Mouse (Mus musculus) c-Kit-positive CD71-positive TER-119-negative erythroid progenitor cells, embryonic 14.5 days (primary cell): ENCODE data around the gene Tcaf2.

Source experiments
- DNase-seq: peaks from one replicate; pipeline ENCODE4 v3.0.0-alpha.2; 2013; ENCODE audit warnings: low read depth

Gene Tcaf2

GRCm38 (mm10) chr6:42644912-42645549 is at the start of gene Tcaf2:
Gene Tcaf2 (minus strand): TSS chr6:42645254.
- peak; percentile 60 for DNase-seq

GRCm38 (mm10) chr6:42692517-42693190 is 47.6 kb upstream of the Tcaf2 start:
- DNase-seq, result no peak

- DNase-seq, result no peak
These were observed 47.1 kb upstream of the Tcaf2 start for GRCm38 (mm10) chr6:42692154-42692516.

GRCm38 (mm10) chr6:42689761-42690160 is 44.7 kb upstream of the Tcaf2 start:
- DNase-seq, result no peak

- DNase-seq, result no peak
These were observed 42.9 kb upstream of the Tcaf2 start for GRCm38 (mm10) chr6:42687907-42688306.

GRCm38 (mm10) chr6:42680077-42680476 is 35.0 kb upstream of the Tcaf2 start:
- DNase-seq, result no peak

- no peak for DNase-seq
These were observed 31.0 kb upstream of the Tcaf2 start for GRCm38 (mm10) chr6:42676011-42676410.

GRCm38 (mm10) chr6:42671767-42672166 is 26.7 kb upstream of the Tcaf2 start:
- DNase-seq, result no peak

GRCm38 (mm10) chr6:42667722-42668121 is 22.7 kb upstream of the Tcaf2 start:
- DNase-seq, result no peak

- no peak for DNase-seq
These were observed 16.7 kb upstream of the Tcaf2 start for GRCm38 (mm10) chr6:42661739-42662138.

- DNase-seq, result no peak
These were observed 10.7 kb downstream of the Tcaf2 start for GRCm38 (mm10) chr6:42634393-42634792.

- DNase-seq, result no peak
These were observed 13.7 kb downstream of the Tcaf2 start for GRCm38 (mm10) chr6:42631395-42631794.

GRCm38 (mm10) chr6:42616904-42617303 is 28.1 kb downstream of the Tcaf2 start:
- no peak for DNase-seq

- DNase-seq, result no peak
These were observed 32.8 kb downstream of the Tcaf2 start for GRCm38 (mm10) chr6:42612218-42612617.

- no peak for DNase-seq
These were observed 34.0 kb downstream of the Tcaf2 start for GRCm38 (mm10) chr6:42610954-42611522.

- no peak for DNase-seq
These were observed 47.5 kb downstream of the Tcaf2 start, which contains the start of gene Tcaf3 for GRCm38 (mm10) chr6:42597592-42597991. Gene Tcaf3 (minus strand): TSS chr6:42597692.

GRCm38 (mm10) chr6:42593138-42593882 is 51.7 kb downstream of the Tcaf2 start:
- DNase-seq, result no peak

GRCm38 (mm10) chr6:42586569-42586968 is 58.5 kb downstream of the Tcaf2 start:
- no peak for DNase-seq

- peak; percentile 23 for DNase-seq
These were observed 61.6 kb downstream of the Tcaf2 start for GRCm38 (mm10) chr6:42583488-42583872.

GRCm38 (mm10) chr6:42582741-42583487 is 62.1 kb downstream of the Tcaf2 start:
- DNase-seq, result no peak

- DNase-seq, result no peak
These were observed 66.4 kb downstream of the Tcaf2 start for GRCm38 (mm10) chr6:42578678-42579077.

GRCm38 (mm10) chr6:42577433-42577832 is 67.6 kb downstream of the Tcaf2 start:
- DNase-seq, result no peak
